Mouse (Mus musculus) kidney, adult 2 months (tissue): ENCODE measurements at regions not wholly inside any gene's neighbourhood (a gene's known extent, or its start where the extent isn't known, plus 50 kb on each side); places are given as distances from the start of the nearest gene placed in this dataset.

Source experiments
- CTCF ChIP-seq: fragments of 200-500 bp; conservative IDR thresholded peaks from 2 replicates; pipeline ENCODE4 v1.5.1; 2011; ENCODE audit warnings: low read depth, mild to moderate bottlenecking, control low read depth, low read length, moderate library complexity, mixed read lengths; ENCODE audit not compliant: insufficient read depth, insufficient read length
- POLR2A ChIP-seq: fragments of 200-500 bp; IDR thresholded peaks from one replicate; pipeline ENCODE4 v1.6.1; 2011; ENCODE audit warnings: low read depth, low read length, control low read depth

DNA sequence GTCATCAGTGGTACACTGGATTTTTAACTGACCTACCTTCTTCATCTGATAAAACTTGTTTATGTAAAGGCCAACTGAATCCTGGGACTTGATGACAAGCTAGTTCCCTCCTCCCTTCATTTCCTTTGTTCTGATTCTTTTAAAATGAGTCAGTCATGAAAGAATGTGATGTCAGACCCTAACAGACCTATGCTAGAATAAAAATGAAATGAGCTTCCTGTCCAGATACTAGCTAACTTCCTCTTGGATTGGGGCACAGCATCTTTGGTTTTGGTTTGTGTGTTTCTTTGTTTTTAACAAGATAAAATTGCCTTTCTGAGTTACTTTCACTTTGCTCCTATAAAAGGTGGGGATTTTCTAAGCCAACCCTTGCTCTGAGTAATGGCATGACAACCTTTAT is 225.2 kb upstream of the Ngly1 start:
- TF ChIP-seq CTCF, result no peak
- TF ChIP-seq POLR2A, result no peak
